Mouse (Mus musculus): ENCODE measurements around the gene Trp53inp2. TPM values are rescaled to one million over a fixed set of nuclear protein-coding genes. Genes with fewer than 3 reads are reported as not detected.

Trp53inp2 gene
- total and polyA plus RNA-seq, 3 experiments: 2.7 to 7.0 TPM; not detected in 1

DNA sequence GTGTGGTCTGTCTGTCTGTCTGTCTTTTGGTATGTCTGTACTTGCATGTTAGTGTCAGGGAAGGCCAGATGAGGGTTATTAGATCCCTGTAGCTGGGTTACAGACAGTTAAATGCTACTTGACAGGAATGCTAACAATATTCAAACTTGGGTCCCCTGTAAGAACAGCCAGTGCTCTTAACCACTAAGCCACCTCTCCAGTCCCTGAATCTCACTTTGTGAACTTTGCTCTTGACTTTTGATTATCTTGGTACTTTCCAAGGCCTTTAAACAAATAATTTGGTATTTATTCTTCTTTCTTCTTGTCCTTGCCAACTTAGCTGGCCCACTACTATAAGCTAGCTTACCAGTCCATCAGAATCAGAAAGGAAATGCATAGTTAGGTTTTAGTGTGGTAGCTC, 40.7 kb upstream of the Trp53inp2 start:
- Histone ChIP-seq H3K79me2 (ENCODE audit: control insufficient read depth, insufficient read depth, low read length, poor library complexity) (no peaks in the 10 kb centered on the region), H3K9me3 (replicated peaks; ENCODE audit: insufficient read depth, low read length) (no peaks in the 10 kb centered on the region), H3K27me3 (ENCODE audit: control insufficient read depth in 1 of 2, insufficient read depth in 2 of 2, low read length in 2 of 2) (no peaks in the 10 kb centered on the region), H3K36me3 (ENCODE audit: control insufficient read depth in 1 of 2, insufficient read depth in 2 of 2, low read length in 2 of 2) (peaks cover 1 to 2% of the 10 kb centered on the region in 2 experiments; a peak in 1 of 4 replicates), H3K4me1 (ENCODE audit: control insufficient read depth in 1 of 2, insufficient read depth in 2 of 2, low read length in 2 of 2) (no peaks in the 10 kb centered on the region; a peak in 1 of 4 replicates), H3K9ac (ENCODE audit: control insufficient read depth, low read depth, low read length, poor library complexity, severe bottlenecking) (no peak overlapping the region), H3K4me3 (ENCODE audit: control insufficient read depth in 1 of 2, insufficient read depth in 1 of 2, low read depth in 2 of 2, low read length in 2 of 2) (no peak overlapping the region), H3K27ac (ENCODE audit: control insufficient read depth, low read depth, low read length) (no peak overlapping the region)
- DNase-seq (ENCODE audit: low read depth, low spot score): no peak
- no peak for TF ChIP-seq MXI1 (IDR thresholded peaks at IDR 0.05; ENCODE audit: low read depth, low read length)
- no peak for TF ChIP-seq NELFE (IDR thresholded peaks at IDR 0.05; ENCODE audit: low read depth, low read length)
- TF ChIP-seq MYC (IDR thresholded peaks at IDR 0.05; ENCODE audit: low read depth, low read length): no peak
- no peak for TF ChIP-seq HCFC1 (IDR thresholded peaks at IDR 0.05; ENCODE audit: low read depth, low read length)
- TF ChIP-seq E2F4 (IDR thresholded peaks at IDR 0.05; ENCODE audit: borderline replicate concordance, low read depth, low read length): no peak
- TF ChIP-seq POLR2AphosphoS2 (IDR thresholded peaks at IDR 0.05; ENCODE audit: low read length): no peak
- TF ChIP-seq GABPA (IDR thresholded peaks at IDR 0.05; ENCODE audit: low read depth, low read length): no peak
- TF ChIP-seq TCF12 (IDR thresholded peaks at IDR 0.05; ENCODE audit: low read depth, low read length): no peak
- no peak for TF ChIP-seq KAT2A (conservative IDR thresholded peaks at IDR 0.05; ENCODE audit: low read depth, low read length)
- no peak for TF ChIP-seq RAD21 (IDR thresholded peaks at IDR 0.05; ENCODE audit: low read depth, low read length)
- TF ChIP-seq ETS1 (IDR thresholded peaks at IDR 0.05; ENCODE audit: low read depth, low read length): no peak
- no peak for TF ChIP-seq GATA1 (IDR thresholded peaks at IDR 0.05; ENCODE audit: low read depth, low read length)
- TF ChIP-seq NRF1 (IDR thresholded peaks at IDR 0.05; ENCODE audit: insufficient read depth, low read depth, low read length, poor library complexity, severe bottlenecking): no peak
- TF ChIP-seq ZC3H11A (IDR thresholded peaks at IDR 0.05; ENCODE audit: low read depth, low read length): no peak

DNA sequence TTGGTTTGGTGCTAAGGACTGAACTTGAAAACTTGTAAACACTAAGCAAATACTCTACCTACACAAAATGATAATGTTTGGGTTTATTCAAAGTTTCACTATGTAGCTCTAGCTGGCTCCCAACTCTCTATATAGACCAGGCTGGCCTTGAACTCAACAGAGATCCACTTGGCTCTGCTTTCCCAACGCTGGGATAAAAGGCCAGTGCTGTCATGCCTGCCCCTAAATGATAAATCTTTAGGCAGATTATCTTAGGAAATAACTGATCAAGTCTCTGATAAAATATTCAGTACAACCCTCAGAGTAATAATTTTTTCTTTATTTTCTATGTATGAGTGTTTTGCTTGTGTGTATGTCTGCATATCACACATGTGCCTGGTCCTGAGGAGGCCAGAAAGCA, 34.2 kb upstream of the Trp53inp2 start:
- Histone ChIP-seq H3K4me1 (ENCODE audit: control insufficient read depth in 1 of 2, insufficient read depth in 2 of 2, low read length in 2 of 2) (no peaks in the 10 kb centered on the region), H3K9me3 (replicated peaks; ENCODE audit: insufficient read depth, low read length) (no peaks in the 10 kb centered on the region), H3K36me3 (ENCODE audit: control insufficient read depth in 1 of 2, insufficient read depth in 2 of 2, low read length in 2 of 2) (no peaks in the 10 kb centered on the region; a peak in 1 of 4 replicates), H3K79me2 (ENCODE audit: control insufficient read depth, insufficient read depth, low read length, poor library complexity) (no peaks in the 10 kb centered on the region), H3K4me3 (ENCODE audit: control insufficient read depth in 1 of 2, insufficient read depth in 1 of 2, low read depth in 2 of 2, low read length in 2 of 2) (no peak overlapping the region), H3K27me3 (ENCODE audit: control insufficient read depth in 1 of 2, insufficient read depth in 2 of 2, low read length in 2 of 2) (no peaks in the 10 kb centered on the region), H3K9ac (ENCODE audit: control insufficient read depth, low read depth, low read length, poor library complexity, severe bottlenecking) (no peak overlapping the region), H3K27ac (ENCODE audit: control insufficient read depth, low read depth, low read length) (no peak overlapping the region)
- no peak for TF ChIP-seq USF1 (IDR thresholded peaks at IDR 0.05; ENCODE audit: low read depth, low read length)
- DNase-seq (ENCODE audit: low read depth, low spot score): no peak

DNA sequence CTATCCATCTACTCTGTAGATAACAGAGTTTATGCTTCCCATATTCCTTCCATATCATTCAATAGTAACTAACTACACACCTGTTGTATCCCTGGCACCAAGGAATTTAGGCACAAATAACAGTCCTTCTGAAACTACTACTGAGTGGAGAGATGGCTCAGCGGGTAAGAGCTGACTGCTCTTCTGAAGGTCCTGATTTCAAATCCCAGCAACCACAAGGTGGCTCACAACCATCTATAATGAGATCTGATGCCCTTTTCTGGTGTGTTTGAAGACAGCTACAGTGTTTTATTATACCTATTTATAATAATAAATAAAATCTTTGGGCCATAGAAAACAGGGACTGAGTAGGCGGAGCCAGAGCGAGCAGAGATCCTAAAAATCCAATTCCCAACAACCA, 26.5 kb upstream of the Trp53inp2 start:
- H3K27me3 ChIP-seq (ENCODE audit: control insufficient read depth in 1 of 2, insufficient read depth in 2 of 2, low read length in 2 of 2): no peaks in the 10 kb centered on the region
- no peak overlapping the region for H3K9ac ChIP-seq (ENCODE audit: control insufficient read depth, low read depth, low read length, poor library complexity, severe bottlenecking)
- peaks cover 6% of the 10 kb centered on the region in 2 experiments for H3K4me1 ChIP-seq (ENCODE audit: control insufficient read depth in 1 of 2, insufficient read depth in 2 of 2, low read length in 2 of 2)
- no peak overlapping the region for H3K4me3 ChIP-seq (ENCODE audit: control insufficient read depth in 1 of 2, insufficient read depth in 1 of 2, low read depth in 2 of 2, low read length in 2 of 2)
- H3K27ac ChIP-seq (ENCODE audit: control insufficient read depth, low read depth, low read length): no peak overlapping the region
- no peaks in the 10 kb centered on the region for H3K9me3 ChIP-seq (replicated peaks; ENCODE audit: insufficient read depth, low read length)
- peaks cover 0 to 14% of the 10 kb centered on the region in 2 experiments; a peak in 2 of 4 replicates for H3K36me3 ChIP-seq (ENCODE audit: control insufficient read depth in 1 of 2, insufficient read depth in 2 of 2, low read length in 2 of 2)
- no peak for TF ChIP-seq ETS1 (IDR thresholded peaks at IDR 0.05; ENCODE audit: low read depth, low read length)
- TF ChIP-seq KAT2A (conservative IDR thresholded peaks at IDR 0.05; ENCODE audit: low read depth, low read length): no peak
- no peak for TF ChIP-seq RAD21 (IDR thresholded peaks at IDR 0.05; ENCODE audit: low read depth, low read length)
- TF ChIP-seq MYC (IDR thresholded peaks at IDR 0.05; ENCODE audit: low read depth, low read length): no peak
- no peak for TF ChIP-seq POLR2AphosphoS2 (IDR thresholded peaks at IDR 0.05; ENCODE audit: low read length)
- no peak for TF ChIP-seq EP300 (IDR thresholded peaks at IDR 0.05; ENCODE audit: low read depth in 1 of 2, low read length in 2 of 2)
- TF ChIP-seq JUND (IDR thresholded peaks at IDR 0.05; ENCODE audit: low read depth, low read length): no peak
- no peak for TF ChIP-seq HCFC1 (IDR thresholded peaks at IDR 0.05; ENCODE audit: low read depth, low read length)
- no peak for TF ChIP-seq MXI1 (IDR thresholded peaks at IDR 0.05; ENCODE audit: low read depth, low read length)
- no peak for TF ChIP-seq USF1 (IDR thresholded peaks at IDR 0.05; ENCODE audit: low read depth, low read length)
- no peak for TF ChIP-seq BHLHE40 (IDR thresholded peaks at IDR 0.05; ENCODE audit: borderline replicate concordance, low read depth, low read length)
- TF ChIP-seq UBTF (IDR thresholded peaks at IDR 0.05; ENCODE audit: borderline replicate concordance, insufficient read depth, low read depth, low read length): no peak
- TF ChIP-seq TBP (IDR thresholded peaks at IDR 0.05; ENCODE audit: low read depth, low read length): no peak
- TF ChIP-seq CHD2 (IDR thresholded peaks at IDR 0.05; ENCODE audit: low read length): no peak
- TF ChIP-seq USF2 (IDR thresholded peaks at IDR 0.05; ENCODE audit: borderline replicate concordance in 1 of 2, insufficient read depth in 1 of 2, low read depth in 1 of 2, low read length in 2 of 2): no peak
- TF ChIP-seq CHD1 (IDR thresholded peaks at IDR 0.05; ENCODE audit: low read depth, low read length): no peak
- H3K79me2 ChIP-seq (ENCODE audit: control insufficient read depth, insufficient read depth, low read length, poor library complexity): peaks cover 19% of the 10 kb centered on the region
- no peak for DNase-seq (ENCODE audit: low read depth, low spot score)

All from MEL (cell line).